Mouse (Mus musculus) cerebellum, adult 11-12 months (tissue): ENCODE measurements at regions not wholly inside any gene's neighbourhood (a gene's known extent, or its start where the extent isn't known, plus 50 kb on each side); places are given as distances from the start of the nearest gene placed in this dataset.
A peak's percentile ranks its signal among the peaks of the same experiment; 100 is the strongest.

Experiments used
- DNase-seq: peaks from one replicate; pipeline ENCODE4 v3.0.0; 2022

GRCm38 (mm10) chr1:35435721-35436120, 585.9 kb downstream of the Plekhb2 start:
- no peak for DNase-seq

GRCm38 (mm10) chr1:35447345-35447744, 597.6 kb downstream of the Plekhb2 start:
- no peak for DNase-seq

- no peak for DNase-seq
These were observed 602.8 kb downstream of the Plekhb2 start for GRCm38 (mm10) chr1:35452441-35453107.

GRCm38 (mm10) chr1:35457591-35457990, 607.8 kb downstream of the Plekhb2 start:
- DNase-seq, result no peak

GRCm38 (mm10) chr1:35465081-35465480, 603.1 kb upstream of the Hs6st1 start:
- DNase-seq, result no peak

- DNase-seq, result no peak
These were observed 598.9 kb upstream of the Hs6st1 start for GRCm38 (mm10) chr1:35469185-35469753.

- no peak for DNase-seq
These were observed 589.9 kb upstream of the Hs6st1 start for GRCm38 (mm10) chr1:35478262-35478661.

GRCm38 (mm10) chr1:35495963-35496362, 572.2 kb upstream of the Hs6st1 start:
- DNase-seq, result no peak

GRCm38 (mm10) chr1:35522951-35523350, 545.2 kb upstream of the Hs6st1 start:
- DNase-seq, result no peak

GRCm38 (mm10) chr1:35523790-35524362, 544.3 kb upstream of the Hs6st1 start:
- no peak for DNase-seq

- no peak for DNase-seq
These were observed 543.4 kb upstream of the Hs6st1 start for GRCm38 (mm10) chr1:35524788-35525187.

- no peak for DNase-seq
These were observed 540.3 kb upstream of the Hs6st1 start for GRCm38 (mm10) chr1:35527750-35528476.

- DNase-seq, result no peak
These were observed 532.7 kb upstream of the Hs6st1 start for GRCm38 (mm10) chr1:35535470-35535869.

GRCm38 (mm10) chr1:35536276-35536675, 531.9 kb upstream of the Hs6st1 start:
- DNase-seq, result no peak

- no peak for DNase-seq
These were observed 519.4 kb upstream of the Hs6st1 start for GRCm38 (mm10) chr1:35548845-35549244.

GRCm38 (mm10) chr1:35551503-35551902, 516.7 kb upstream of the Hs6st1 start:
- DNase-seq, result no peak

GRCm38 (mm10) chr1:35562786-35563185, 505.4 kb upstream of the Hs6st1 start:
- DNase-seq, result peak; percentile 10

GRCm38 (mm10) chr1:35575203-35575602, 493.0 kb upstream of the Hs6st1 start:
- DNase-seq, result no peak

- DNase-seq, result no peak
These were observed 488.8 kb upstream of the Hs6st1 start for GRCm38 (mm10) chr1:35579392-35579791.

GRCm38 (mm10) chr1:35579992-35580391, 488.2 kb upstream of the Hs6st1 start:
- no peak for DNase-seq

- no peak for DNase-seq
These were observed 487.7 kb upstream of the Hs6st1 start for GRCm38 (mm10) chr1:35580474-35580873.

- DNase-seq, result peak; percentile 29
These were observed 480.3 kb upstream of the Hs6st1 start for GRCm38 (mm10) chr1:35587900-35588299.

- DNase-seq, result no peak
These were observed 479.3 kb upstream of the Hs6st1 start for GRCm38 (mm10) chr1:35588939-35589338.

- DNase-seq, result no peak
These were observed 467.4 kb upstream of the Hs6st1 start for GRCm38 (mm10) chr1:35600847-35601246.
